Mouse (Mus musculus) MEL (cell line): ENCODE results near the gene Bmpr1a. TPM values are rescaled to one million over a fixed set of nuclear protein-coding genes. Genes with fewer than 3 reads are reported as not detected.

Experiments used
- DNase-seq: peaks from one replicate; pipeline ENCODE4 v3.0.0; 2011; ENCODE audit warnings: low read depth, low spot score
- H3K27ac ChIP-seq: 2 replicates; pipeline ENCODE4 v1.5.1; 2012; ENCODE audit warnings: low read depth, mild to moderate bottlenecking, control low read depth, low read length, moderate library complexity; ENCODE audit not compliant: control insufficient read depth
- H3K27me3 ChIP-seq, 2 experiments: fragments of 150-350 bp in 1 of 2; sonication (generic) in 1 of 2; 2 replicates each; pipeline ENCODE4 v1.6.1; 2012; ENCODE audit warnings: low read length in 2 of 2, mild to moderate bottlenecking in 2 of 2, improper control_type of control experiment in 1 of 2, moderate library complexity in 1 of 2; ENCODE audit not compliant: insufficient read depth in 2 of 2, control insufficient read depth in 1 of 2
- H3K36me3 ChIP-seq, 2 experiments: 2 replicates each; pipeline ENCODE4 v1.6.1; 2012 to 2014; ENCODE audit warnings: low read length in 2 of 2, improper control_type of control experiment in 1 of 2, inconsistent platforms in 1 of 2, mild to moderate bottlenecking in 1 of 2; ENCODE audit not compliant: insufficient read depth in 2 of 2, control insufficient read depth in 1 of 2
- H3K4me1 ChIP-seq, 2 experiments: fragments of 150-350 bp in 1 of 2; sonication (generic) in 1 of 2; 2 replicates each; pipeline ENCODE4 v1.6.1; 2012; ENCODE audit warnings: low read length in 2 of 2, improper control_type of control experiment in 1 of 2, mild to moderate bottlenecking in 1 of 2; ENCODE audit not compliant: insufficient read depth in 2 of 2, control insufficient read depth in 1 of 2
- H3K4me3 ChIP-seq, 2 experiments: fragments of 150-350 bp in 1 of 2; sonication (generic) in 1 of 2; 2 replicates each; pipeline ENCODE4 v1.5.1; 2012; ENCODE audit warnings: low read depth in 2 of 2, low read length in 2 of 2, mild to moderate bottlenecking in 2 of 2, moderate library complexity in 2 of 2, control low read depth in 1 of 2, improper control_type of control experiment in 1 of 2; ENCODE audit not compliant: control insufficient read depth in 1 of 2, insufficient read depth in 1 of 2
- H3K79me2 ChIP-seq: 2 replicates; pipeline ENCODE4 v1.6.1; 2012; ENCODE audit warnings: mild to moderate bottlenecking, low read length, moderate library complexity; ENCODE audit not compliant: control insufficient read depth, poor library complexity, insufficient read depth
- H3K9ac ChIP-seq: 2 replicates; pipeline ENCODE4 v1.6.1; 2012; ENCODE audit warnings: low read depth, mild to moderate bottlenecking, control low read depth, low read length, moderate library complexity; ENCODE audit not compliant: control insufficient read depth, poor library complexity, severe bottlenecking
- H3K9me3 ChIP-seq: fragments of 150-350 bp; sonication (generic); replicated peaks from 2 replicates; pipeline ENCODE4 v1.6.1; 2012; ENCODE audit warnings: mild to moderate bottlenecking, low read length, improper control_type of control experiment, moderate library complexity; ENCODE audit not compliant: insufficient read depth
- CHD1 ChIP-seq: IDR thresholded peaks from 2 replicates; pipeline ENCODE4 v1.6.1; 2012; ENCODE audit warnings: low read depth, mild to moderate bottlenecking, inconsistent platforms, low read length, improper control_type of control experiment
- CHD2 ChIP-seq: IDR thresholded peaks from 2 replicates; pipeline ENCODE4 v1.6.1; 2011; ENCODE audit warnings: low read length, improper control_type of control experiment
- CTCF ChIP-seq, 3 experiments: IDR thresholded peaks in 2 of 3; conservative IDR thresholded peaks in 1 of 3; 2 replicates each; pipeline ENCODE4 v1.5.1; 2011 to 2012; ENCODE audit warnings: low read length in 3 of 3, low read depth in 2 of 3, mild to moderate bottlenecking in 2 of 3, improper control_type of control experiment in 1 of 3, inconsistent platforms in 1 of 3, mixed read lengths in 1 of 3, moderate library complexity in 1 of 3; ENCODE audit not compliant: control insufficient read depth in 1 of 3, insufficient read depth in 1 of 3, poor library complexity in 1 of 3, severe bottlenecking in 1 of 3
- EP300 ChIP-seq, 2 experiments: IDR thresholded peaks; 2 replicates each; pipeline ENCODE4 v1.6.1; 2011; ENCODE audit warnings: improper control_type of control experiment in 2 of 2, low read length in 2 of 2, low read depth in 1 of 2, mild to moderate bottlenecking in 1 of 2
- ETS1 ChIP-seq: IDR thresholded peaks from 2 replicates; pipeline ENCODE4 v1.6.1; 2012; ENCODE audit warnings: low read depth, mild to moderate bottlenecking, inconsistent platforms, low read length, improper control_type of control experiment, moderate library complexity
- GATA1 ChIP-seq: IDR thresholded peaks from 2 replicates; pipeline ENCODE4 v1.6.1; 2011; ENCODE audit warnings: low read depth, low read length, improper control_type of control experiment
- HCFC1 ChIP-seq: IDR thresholded peaks from 2 replicates; pipeline ENCODE4 v1.6.1; 2012; ENCODE audit warnings: low read depth, mild to moderate bottlenecking, inconsistent platforms, low read length, improper control_type of control experiment, moderate library complexity
- JUND ChIP-seq: IDR thresholded peaks from 2 replicates; pipeline ENCODE4 v1.6.1; 2011; ENCODE audit warnings: low read depth, mild to moderate bottlenecking, improper control_type of control experiment, low read length
- KAT2A ChIP-seq: conservative IDR thresholded peaks from 2 replicates; pipeline ENCODE4 v1.6.1; 2012; ENCODE audit warnings: low read depth, low read length, improper control_type of control experiment, inconsistent platforms
- MAX ChIP-seq: IDR thresholded peaks from 2 replicates; pipeline ENCODE4 v1.6.1; 2011; ENCODE audit warnings: low read length, improper control_type of control experiment
- MAZ ChIP-seq: IDR thresholded peaks from 2 replicates; pipeline ENCODE4 v1.6.1; 2012; ENCODE audit warnings: low read depth, mild to moderate bottlenecking, inconsistent platforms, low read length, improper control_type of control experiment
- MEF2A ChIP-seq: IDR thresholded peaks from 2 replicates; pipeline ENCODE4 v1.6.1; 2014; ENCODE audit warnings: low read depth, mild to moderate bottlenecking, inconsistent platforms, low read length, improper control_type of control experiment; ENCODE audit not compliant: poor library complexity, insufficient replicate concordance, severe bottlenecking; ENCODE audit errors: extremely low read depth
- MXI1 ChIP-seq: IDR thresholded peaks from 2 replicates; pipeline ENCODE4 v1.6.1; 2011; ENCODE audit warnings: mild to moderate bottlenecking, low read depth, low read length, improper control_type of control experiment
- MYB ChIP-seq: IDR thresholded peaks from 2 replicates; pipeline ENCODE4 v1.6.1; 2011; ENCODE audit warnings: mild to moderate bottlenecking, low read depth, low read length, improper control_type of control experiment
- NELFE ChIP-seq: IDR thresholded peaks from 2 replicates; pipeline ENCODE4 v1.6.1; 2011; ENCODE audit warnings: low read depth, low read length, improper control_type of control experiment
- POLR2AphosphoS2 ChIP-seq: IDR thresholded peaks from 2 replicates; pipeline ENCODE4 v1.6.1; 2011; ENCODE audit warnings: low read length, improper control_type of control experiment
- POLR2AphosphoS5 ChIP-seq: IDR thresholded peaks from 2 replicates; pipeline ENCODE4 v1.6.1; 2012; ENCODE audit warnings: low read depth, borderline replicate concordance, mild to moderate bottlenecking, inconsistent platforms, low read length, moderate library complexity, mixed read lengths
- RAD21 ChIP-seq: IDR thresholded peaks from 2 replicates; pipeline ENCODE4 v1.6.1; 2011; ENCODE audit warnings: mild to moderate bottlenecking, low read depth, low read length, improper control_type of control experiment
- SMC3 ChIP-seq: IDR thresholded peaks from 2 replicates; pipeline ENCODE4 v1.6.1; 2011; ENCODE audit warnings: low read depth, low read length, improper control_type of control experiment
- TBP ChIP-seq: IDR thresholded peaks from 2 replicates; pipeline ENCODE4 v1.8.0; 2011; ENCODE audit warnings: low read depth, low read length, improper control_type of control experiment
- TCF12 ChIP-seq: IDR thresholded peaks from 2 replicates; pipeline ENCODE4 v1.6.1; 2014; ENCODE audit warnings: low read depth, mild to moderate bottlenecking, inconsistent platforms, low read length, improper control_type of control experiment, moderate library complexity
- UBTF ChIP-seq: IDR thresholded peaks from 2 replicates; pipeline ENCODE4 v1.6.1; 2012; ENCODE audit warnings: low read depth, mild to moderate bottlenecking, inconsistent platforms, low read length, improper control_type of control experiment, moderate library complexity, borderline replicate concordance; ENCODE audit not compliant: insufficient read depth
- USF1 ChIP-seq: IDR thresholded peaks from 2 replicates; pipeline ENCODE4 v1.6.1; 2014; ENCODE audit warnings: low read depth, mild to moderate bottlenecking, inconsistent platforms, low read length, improper control_type of control experiment, moderate library complexity
- ZKSCAN1 ChIP-seq: IDR thresholded peaks from 2 replicates; pipeline ENCODE4 v1.6.1; 2012; ENCODE audit warnings: low read depth, mild to moderate bottlenecking, inconsistent platforms, low read length, improper control_type of control experiment, moderate library complexity
- ZMIZ1 ChIP-seq: IDR thresholded peaks from 2 replicates; pipeline ENCODE4 v1.6.1; 2012; ENCODE audit warnings: low read depth, mild to moderate bottlenecking, inconsistent platforms, low read length, improper control_type of control experiment, moderate library complexity
- polyA plus RNA-seq, 2 experiments: library from polyadenylated mRNA; stranded (reverse) in 1 of 2; unstranded in 1 of 2; fragments of >175 nt in 1 of 2; fragments of >200 nt in 1 of 2; gene quantifications; 2 replicates each; pipeline versions ENCODE4 v1.2.1 to v1.2.4; 2012; ENCODE audit warnings: low replicate concordance in 2 of 2, low read depth in 1 of 2; ENCODE audit not compliant: insufficient read length in 2 of 2, insufficient read depth in 1 of 2, missing spikeins in 1 of 2
- total RNA-seq: library from RNA; depleted of rRNA; stranded (reverse); fragments of 300-350 nt; gene quantifications from 2 replicates; pipeline ENCODE4 v1.2.3, GENCODE M21; 2012

The Bmpr1a gene
- total and polyA plus RNA-seq, 3 experiments: 3.1 TPM; not detected in 1

DNA sequence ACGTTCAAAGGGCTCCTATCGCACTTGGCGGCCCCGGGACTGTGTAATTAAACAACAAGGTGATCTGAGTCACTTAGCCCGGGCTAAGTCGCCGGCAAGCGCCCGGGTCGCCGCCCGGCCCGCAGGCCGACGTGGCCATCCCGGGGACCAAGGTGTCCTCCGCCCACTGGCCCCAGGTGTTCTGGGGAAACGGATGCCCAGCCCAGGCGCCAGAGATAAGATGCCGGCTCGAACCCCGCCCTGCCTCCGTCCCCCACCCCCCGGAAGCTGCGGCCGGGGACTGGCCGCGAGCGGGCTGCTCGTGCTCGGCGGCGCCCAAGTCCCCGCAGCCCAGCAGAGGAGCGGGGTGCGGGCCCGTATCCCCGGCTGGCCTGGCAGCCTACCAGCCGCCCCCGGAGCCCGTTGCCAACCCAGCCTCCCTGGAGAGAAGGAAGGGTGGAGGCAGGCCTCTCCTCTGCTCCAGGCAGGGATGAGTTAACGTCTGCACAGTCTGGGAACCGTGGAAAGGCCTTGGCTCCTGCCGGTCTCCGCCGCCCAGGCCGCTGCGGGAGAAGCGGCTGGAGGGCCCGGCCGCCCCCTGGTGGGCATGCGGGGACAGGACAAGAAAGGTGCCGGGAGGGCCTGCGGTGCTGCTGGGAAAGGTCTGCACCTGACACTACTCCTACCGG is 46.0 kb upstream of the Bmpr1a start (continued):
- TF ChIP-seq POLR2AphosphoS2 (no peak), USF1 (no peak), ZMIZ1 (no peak), KAT2A (no peak), NELFE (no peak), CTCF (IDR thresholded peaks at IDR 0.05 in 2 of 3, conservative IDR thresholded peaks at IDR 0.05 in 1 of 3; ENCODE audit: control insufficient read depth in 1 of 3, insufficient read depth in 1 of 3, low read depth in 2 of 3, low read length in 3 of 3, poor library complexity in 1 of 3, severe bottlenecking in 1 of 3) (peak; percentile 74 to 93 (median 83)), JUND (no peak), ETS1 (no peak), MEF2A (no peak), POLR2AphosphoS5 (no peak), UBTF (0 out of 2 replicates have a peak, but pooled peaks have one; percentile 29), SMC3 (peak; percentile 81), TCF12 (no peak), MXI1 (no peak; the same call in 1 of the 2 replicates), MYB (no peak), CHD1 (no peak), MAZ (no peak), GATA1 (no peak; the same call in 1 of the 2 replicates), CHD2 (no peak), HCFC1 (no peak; the same call in 1 of the 2 replicates), EP300 (IDR thresholded peaks at IDR 0.05; ENCODE audit: low read depth in 1 of 2, low read length in 2 of 2) (no peak), ZKSCAN1 (no peak), MAX (no peak)

- Histone ChIP-seq H3K9ac (peak overlapping the region; percentile 74), H3K4me3 (peak overlapping the region; percentile 53 to 86), H3K4me1 (no peaks in the 10 kb centered on the region), H3K9me3 (no peaks in the 10 kb centered on the region), H3K79me2 (no peaks in the 10 kb centered on the region), H3K27ac (no peak overlapping the region), H3K27me3 (peaks cover 0 to 3% of the 10 kb centered on the region in 2 experiments; a peak in 1 of 4 replicates), H3K36me3 (no peaks in the 10 kb centered on the region; a peak in 1 of 4 replicates)
- TF ChIP-seq MEF2A: no peak
- TF ChIP-seq KAT2A: no peak
- TF ChIP-seq UBTF: 0 out of 2 replicates have a peak, but pooled peaks have one; percentile 36
- TF ChIP-seq RAD21: no peak
- no peak for TF ChIP-seq ETS1
- 0 out of 2 replicates have a peak, but pooled peaks have one; percentile 22 for TF ChIP-seq MAX
- 0 out of 4 replicates have a peak, but pooled peaks of 1 of the 2 experiments have one; percentile 15 for TF ChIP-seq EP300 (IDR thresholded peaks at IDR 0.05; ENCODE audit: low read depth in 1 of 2, low read length in 2 of 2)
- TF ChIP-seq GATA1: 0 out of 2 replicates have a peak, but pooled peaks have one; percentile 10
- TF ChIP-seq MXI1: peak; percentile 13; the same call in 1 of the 2 replicates
- TF ChIP-seq TBP: no peak
- peak; percentile 78 for DNase-seq
Observed at GRCm38 (mm10) chr14:34548391-34549001, 45.4 kb upstream of the Bmpr1a start.
